Mouse (Mus musculus) kidney, postnatal 14 days (tissue): ENCODE data around the gene Cpd.
"Not testable (repeated sequence)": the region's sequence is repeated elsewhere in the genome, so short reads cannot be mapped to it uniquely, and the experiment has no call there.

ENCODE experiments used
- DNase-seq: peaks from one replicate; pipeline ENCODE4 v3.0.0; 2022; ENCODE audit warnings: mixed read lengths

Gene Cpd

DNA sequence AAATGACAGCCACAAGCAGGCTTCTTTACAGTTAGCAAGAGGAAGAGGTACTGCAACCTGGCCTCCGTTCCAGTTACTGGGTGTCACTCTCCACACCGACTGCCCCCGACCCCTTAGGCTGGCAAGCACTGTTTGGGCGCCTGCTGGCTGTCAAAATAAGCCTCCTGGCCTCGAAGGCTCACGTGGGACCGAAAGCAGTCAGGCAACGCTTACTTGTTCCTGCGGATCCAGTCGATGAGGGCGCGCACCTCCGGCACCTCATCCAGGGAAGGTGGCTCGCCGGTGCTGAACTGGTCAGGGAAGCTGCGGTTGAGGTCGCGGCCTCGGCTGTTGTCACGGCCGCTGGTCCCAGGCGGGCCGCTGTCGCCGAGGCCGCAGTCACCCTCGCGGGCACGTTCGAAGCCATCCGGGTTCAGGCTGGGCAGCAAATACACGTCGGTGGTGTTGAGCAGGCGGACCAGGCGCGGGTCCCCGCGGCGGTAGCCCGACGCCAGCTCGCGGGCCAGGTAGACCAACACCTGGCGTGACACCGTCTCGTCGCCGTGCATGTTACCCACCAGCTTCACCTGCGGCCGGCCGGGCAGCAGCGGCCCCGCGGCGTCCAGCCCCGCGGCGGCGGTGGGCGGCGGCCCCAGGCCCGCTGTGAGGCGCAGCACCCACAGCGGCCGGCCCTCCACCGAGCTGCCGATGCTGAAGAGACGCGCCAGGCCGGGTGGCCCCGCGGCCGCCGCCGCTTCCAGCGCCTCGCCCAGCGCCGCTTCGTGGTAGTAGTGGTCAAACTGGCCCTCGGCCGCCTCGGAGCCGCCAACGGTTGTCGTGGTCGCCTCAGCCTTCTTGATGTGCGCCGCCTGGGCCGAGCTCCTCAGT, 574 bp downstream of the Cpd start:
- peak; percentile 47 for DNase-seq

DNA sequence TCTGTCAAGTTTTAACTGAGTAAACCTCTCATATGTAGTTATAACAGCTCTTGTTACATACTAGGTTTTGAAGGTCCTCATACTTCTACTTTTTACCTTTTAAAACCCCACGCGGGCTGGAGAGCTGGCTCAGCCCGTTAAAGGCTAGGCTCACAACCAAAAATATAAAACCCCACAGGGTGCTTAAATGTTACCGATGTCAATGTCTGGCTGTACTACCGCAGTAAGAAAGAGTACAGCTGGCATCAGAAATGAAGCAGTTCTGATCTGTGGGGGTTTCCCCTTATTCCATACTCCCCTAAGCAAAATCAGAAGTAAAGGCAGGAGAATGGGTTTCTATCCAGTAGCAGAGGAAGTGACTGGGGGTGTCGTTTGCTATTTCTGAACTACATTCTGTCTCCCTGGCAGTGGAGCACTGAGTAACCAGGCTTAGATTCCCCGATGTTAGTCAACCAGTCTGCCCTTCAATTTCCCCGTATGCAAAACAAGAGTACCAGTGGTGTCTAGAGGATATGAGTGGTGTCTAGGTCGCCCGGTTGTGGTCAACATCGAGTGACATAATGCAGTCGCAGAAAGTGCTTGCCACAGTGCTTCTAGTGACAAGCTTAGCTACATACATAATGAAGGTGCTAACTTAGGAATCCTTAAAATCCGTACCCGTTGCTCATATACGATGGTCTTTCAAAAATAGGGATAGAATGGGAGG, 1.4 kb downstream of the Cpd start:
- DNase-seq: peak; percentile 22

- no peak for DNase-seq
Measured at GRCm38 (mm10) chr11:76838573-76838972, 8.2 kb downstream of the Cpd start.

- DNase-seq: peak; percentile 27
Measured at GRCm38 (mm10) chr11:76836317-76836716, 10.5 kb downstream of the Cpd start.

DNA sequence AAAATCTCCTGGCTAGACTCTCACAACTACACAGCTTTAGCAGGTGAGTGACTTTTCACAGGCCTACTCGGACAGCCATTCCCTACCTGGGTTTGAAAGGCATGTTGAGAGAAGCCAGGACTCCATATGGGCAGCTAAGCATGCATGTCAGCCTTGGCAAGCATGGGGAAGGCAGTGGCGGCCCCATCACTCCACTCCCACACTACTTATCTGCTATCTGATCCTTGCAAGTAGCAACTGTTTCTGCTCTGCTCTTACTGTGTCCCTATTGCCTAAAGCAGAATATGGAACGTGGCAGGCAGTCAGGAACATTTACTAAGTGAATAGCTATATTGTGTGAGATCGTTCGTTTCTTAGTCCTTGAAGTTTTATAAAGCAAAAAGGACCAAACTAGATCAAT, 10.9 kb downstream of the Cpd start:
- no peak for DNase-seq

DNA sequence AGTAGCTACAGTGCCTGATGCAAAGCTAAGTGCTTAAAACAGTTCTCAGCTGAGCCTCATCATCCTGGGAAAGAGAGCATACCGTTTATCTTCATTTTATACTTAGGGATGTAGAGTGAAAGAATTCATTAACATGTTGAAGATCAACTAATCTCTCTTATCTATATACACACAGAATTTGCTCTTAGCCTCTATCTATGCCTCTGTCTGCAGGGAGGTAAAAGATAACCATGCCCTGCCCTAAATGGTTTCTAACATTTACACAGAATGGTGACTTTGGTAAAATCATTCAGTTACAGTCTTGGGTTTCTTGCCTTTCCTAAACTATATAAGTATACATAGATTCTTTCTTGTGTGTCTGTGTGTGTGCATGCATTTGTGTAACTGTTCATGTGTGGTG, 12.2 kb downstream of the Cpd start:
- no peak for DNase-seq

- no peak for DNase-seq
Measured at GRCm38 (mm10) chr11:76824885-76825265, 21.9 kb downstream of the Cpd start.

DNA sequence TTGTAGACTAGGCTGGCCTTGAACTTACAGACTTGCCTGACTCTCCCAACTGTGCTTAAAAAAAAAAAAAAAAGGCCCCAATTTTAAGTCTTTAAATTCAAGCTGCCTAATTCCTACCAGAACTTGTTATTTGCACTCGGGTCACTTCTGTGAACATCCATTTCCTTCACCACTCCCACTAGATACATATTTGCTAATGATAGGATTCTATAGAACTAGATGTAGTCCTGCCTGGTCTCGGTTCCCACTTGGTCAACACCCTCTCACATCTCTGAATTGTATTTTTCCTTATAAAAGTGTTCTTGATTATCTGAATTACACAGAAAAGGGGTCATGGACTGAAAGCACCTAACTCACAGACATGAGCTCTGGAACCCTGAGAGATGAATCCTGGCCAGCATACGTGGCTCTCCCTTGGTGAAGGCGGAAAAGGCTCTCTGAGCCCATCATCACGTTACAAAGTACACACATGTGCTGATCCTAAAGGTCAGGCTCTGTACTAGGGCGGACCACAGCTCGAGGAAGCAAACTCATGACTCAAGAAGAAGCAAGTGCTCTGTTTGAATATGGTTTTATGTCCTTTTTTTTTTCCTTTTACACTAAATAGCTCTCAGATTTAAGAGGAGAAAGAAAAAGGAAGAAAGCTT, 22.5 kb downstream of the Cpd start:
- DNase-seq: no peak

- no peak for DNase-seq
Measured at GRCm38 (mm10) chr11:76823641-76824040, 23.2 kb downstream of the Cpd start.

GRCm38 (mm10) chr11:76821353-76821752, 25.5 kb downstream of the Cpd start:
- no peak for DNase-seq

- DNase-seq: no peak
Measured at GRCm38 (mm10) chr11:76817664-76818063, 29.2 kb downstream of the Cpd start.

GRCm38 (mm10) chr11:76810706-76811495, 35.9 kb downstream of the Cpd start:
- DNase-seq: peak; percentile 62

DNA sequence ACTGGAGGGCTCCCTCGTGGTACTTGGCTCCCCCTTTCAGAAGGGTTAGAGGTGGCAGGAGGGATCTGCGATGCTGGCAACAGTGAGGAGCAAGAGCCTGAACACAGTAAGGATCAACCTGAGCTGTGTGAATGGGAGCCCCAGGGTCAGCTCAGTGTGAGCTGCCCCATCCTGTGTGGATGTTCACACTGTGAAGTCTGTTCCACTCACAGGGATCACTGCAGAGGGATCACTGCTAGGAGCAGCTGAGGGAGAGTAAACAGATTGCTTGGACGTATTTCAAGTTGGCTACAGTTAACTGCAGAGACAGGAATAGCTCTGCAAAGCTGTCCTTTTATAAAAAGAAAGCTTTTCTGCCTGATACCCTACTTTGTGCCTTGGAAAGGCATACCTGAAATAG, 37.4 kb downstream of the Cpd start:
- DNase-seq: no peak

DNA sequence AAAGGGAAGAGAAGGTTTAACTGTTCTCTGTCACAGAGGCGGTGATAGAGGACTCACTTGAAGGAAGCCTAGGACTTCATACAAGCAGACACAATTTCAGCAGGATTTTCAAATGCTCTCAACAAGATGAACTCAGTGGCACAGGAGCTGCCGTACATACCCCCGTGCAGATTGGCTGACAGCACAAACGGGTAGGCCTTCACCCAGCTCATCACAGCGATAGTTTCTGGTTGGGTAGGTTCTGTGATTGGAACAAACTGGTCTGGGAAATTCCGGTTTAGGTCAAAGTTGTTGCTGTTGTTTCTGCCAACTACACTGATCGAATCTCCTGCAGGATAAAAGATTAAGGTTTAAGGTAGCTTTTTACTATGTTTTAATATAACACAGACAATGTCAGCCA, 38.3 kb downstream of the Cpd start:
- no peak for DNase-seq

- no peak for DNase-seq
Measured at GRCm38 (mm10) chr11:76807007-76807679, 39.7 kb downstream of the Cpd start.

DNA sequence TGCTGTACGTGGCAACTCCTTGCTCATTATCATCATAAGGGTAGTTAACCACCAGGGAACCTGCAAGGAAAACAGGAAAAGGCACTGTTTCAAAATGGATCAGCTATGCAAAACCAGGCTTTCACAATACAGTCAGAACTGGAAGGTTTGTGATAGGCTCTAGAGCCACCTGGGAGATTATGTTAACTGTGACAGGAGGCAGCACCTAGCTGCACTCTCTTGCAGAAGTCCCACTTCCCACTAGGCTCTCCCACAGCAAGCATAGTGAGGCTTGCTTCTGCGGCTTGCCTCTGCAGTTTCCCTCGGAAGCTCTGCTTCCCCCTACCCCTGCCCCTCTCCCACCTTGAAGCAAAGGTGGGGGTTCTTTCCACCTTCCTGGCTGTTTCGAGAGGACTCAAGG, 40.8 kb downstream of the Cpd start:
- no peak for DNase-seq

- DNase-seq: not testable (repeated sequence)
Measured at GRCm38 (mm10) chr11:76805072-76805471, 41.7 kb downstream of the Cpd start.

DNA sequence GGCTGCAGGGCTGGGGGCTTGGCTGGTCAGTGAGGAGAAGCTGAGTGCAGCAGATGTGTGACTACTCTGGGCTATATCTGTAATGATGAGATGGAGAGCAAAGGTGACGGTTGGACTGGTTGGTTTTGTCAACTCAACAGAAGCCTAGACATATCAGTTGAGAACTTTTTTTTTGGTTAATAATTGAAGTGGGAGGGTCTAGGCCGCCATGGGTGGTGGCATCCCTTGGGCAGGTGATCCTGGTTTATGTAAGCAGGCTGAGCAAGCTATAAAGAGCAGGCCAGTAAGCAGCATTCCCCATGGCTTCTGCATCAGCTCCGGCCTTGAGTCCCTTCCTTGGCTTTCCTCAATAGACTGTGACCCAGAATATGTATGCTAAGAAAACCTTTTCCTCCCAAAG, 43.6 kb downstream of the Cpd start:
- peak; percentile 56 for DNase-seq

GRCm38 (mm10) chr11:76797236-76797635, 49.6 kb downstream of the Cpd start:
- DNase-seq: no peak

- DNase-seq: no peak
Measured at GRCm38 (mm10) chr11:76795326-76795725, 51.5 kb downstream of the Cpd start.

DNA sequence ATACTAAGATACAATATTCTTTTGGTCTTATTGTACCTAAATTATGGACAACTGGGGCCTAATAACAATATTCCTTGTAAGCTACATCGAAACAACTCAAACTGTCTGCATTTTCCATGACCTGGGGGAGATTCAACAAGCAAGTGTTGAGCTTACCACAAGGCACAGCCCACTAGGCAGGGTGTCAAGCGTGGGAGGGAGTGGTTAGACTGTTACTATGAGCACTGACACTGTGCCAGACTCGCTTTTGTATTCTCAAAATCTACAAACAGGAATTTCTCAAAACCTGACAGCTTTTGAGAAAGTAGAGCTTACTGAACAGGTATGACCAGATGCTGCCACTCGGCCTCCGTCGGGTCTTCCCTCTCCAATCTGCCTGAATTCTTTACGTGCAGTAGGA, 55.5 kb downstream of the Cpd start:
- no peak for DNase-seq

- DNase-seq: peak; percentile 68
Measured at GRCm38 (mm10) chr11:76789252-76789651, 57.6 kb downstream of the Cpd start.
